Mouse (Mus musculus) liver, postnatal 0 days (tissue): ENCODE data around the gene Ap3d1.

ENCODE experiments used
- CTCF ChIP-seq: sonication (generic); IDR thresholded peaks from 2 replicates; pipeline ENCODE4 v1.5.1; 2016; ENCODE audit warnings: antibody characterized with exemption, low read depth
- EP300 ChIP-seq: IDR thresholded peaks from 2 replicates; pipeline ENCODE4 v1.6.1; 2016; ENCODE audit warnings: antibody characterized with exemption, low read depth, mild to moderate bottlenecking

DNA sequence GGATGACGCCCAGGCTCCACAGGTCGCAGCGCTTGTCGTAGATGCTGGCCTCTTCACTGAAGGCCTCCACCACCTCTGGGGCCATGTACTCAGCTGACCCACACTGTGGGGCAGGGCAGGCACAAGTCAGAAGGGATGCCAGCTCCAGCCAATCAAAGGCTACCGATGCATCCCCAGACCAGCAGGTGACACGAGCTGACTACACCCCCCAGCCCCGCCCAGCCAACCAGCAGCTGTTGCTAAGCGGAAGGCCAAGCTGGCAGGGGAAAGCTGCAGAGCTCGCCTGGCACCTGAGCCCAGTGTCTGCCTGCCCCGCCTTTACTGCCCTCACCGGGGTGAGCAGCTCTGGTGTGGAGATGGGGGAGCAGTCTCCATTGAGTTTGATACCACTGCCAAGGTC lies 73.5 kb downstream of the Ap3d1 start:
- TF ChIP-seq CTCF (no peak), EP300 (no peak)
